Mouse (Mus musculus) bone marrow, adult 2 months (tissue): ENCODE measurements around the gene Mast3.
A peak's percentile ranks its signal among the peaks of the same experiment; 100 is the strongest.

ENCODE experiments used
- CTCF ChIP-seq: fragments of 200-500 bp; IDR thresholded peaks from 2 replicates; pipeline ENCODE4 v1.5.1; 2011; ENCODE audit warnings: low read length, control low read depth; ENCODE audit not compliant: control insufficient read depth, insufficient read depth
- POLR2A ChIP-seq: fragments of 200-500 bp; IDR thresholded peaks from 2 replicates; pipeline ENCODE4 v1.6.1; 2011; ENCODE audit warnings: low read depth, mild to moderate bottlenecking, control low read depth, low read length, borderline replicate concordance; ENCODE audit not compliant: control insufficient read depth

DNA sequence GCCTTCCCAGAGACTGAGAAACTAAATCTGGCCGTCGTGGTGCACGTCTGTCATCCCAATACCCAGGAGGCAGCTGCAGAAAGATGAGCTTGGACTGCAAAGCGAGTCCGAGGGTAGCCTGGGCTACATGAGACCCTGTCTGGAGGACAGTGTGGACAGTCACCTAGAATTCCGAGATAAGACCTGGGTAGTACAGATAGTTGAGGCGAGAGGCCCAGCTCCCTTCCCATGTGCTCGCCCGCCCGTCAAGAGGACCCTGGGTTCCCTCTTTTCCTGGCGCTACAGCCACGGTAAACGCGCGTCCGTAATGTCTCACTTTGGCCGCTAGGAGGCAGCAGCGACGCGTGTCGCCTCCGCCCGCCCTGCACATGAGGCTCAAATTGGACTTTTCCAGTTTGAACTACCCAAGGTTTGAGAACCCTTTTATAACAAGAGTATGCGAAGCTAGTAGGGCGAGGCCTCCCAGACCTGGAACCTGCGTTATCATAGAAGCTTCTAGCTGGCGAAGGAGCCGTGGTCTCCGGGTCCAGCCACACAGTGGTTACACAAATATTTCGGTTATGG is 16.6 kb upstream of the Mast3 start:
- peak; percentile 97 for TF ChIP-seq CTCF
- TF ChIP-seq POLR2A = 0 out of 2 replicates have a peak, but pooled peaks have one; percentile 15
